Mouse (Mus musculus): ENCODE measurements around the gene Ttbk2.
A peak's percentile ranks its signal among the peaks of the same experiment; 100 is the strongest.

Ttbk2 gene

DNA sequence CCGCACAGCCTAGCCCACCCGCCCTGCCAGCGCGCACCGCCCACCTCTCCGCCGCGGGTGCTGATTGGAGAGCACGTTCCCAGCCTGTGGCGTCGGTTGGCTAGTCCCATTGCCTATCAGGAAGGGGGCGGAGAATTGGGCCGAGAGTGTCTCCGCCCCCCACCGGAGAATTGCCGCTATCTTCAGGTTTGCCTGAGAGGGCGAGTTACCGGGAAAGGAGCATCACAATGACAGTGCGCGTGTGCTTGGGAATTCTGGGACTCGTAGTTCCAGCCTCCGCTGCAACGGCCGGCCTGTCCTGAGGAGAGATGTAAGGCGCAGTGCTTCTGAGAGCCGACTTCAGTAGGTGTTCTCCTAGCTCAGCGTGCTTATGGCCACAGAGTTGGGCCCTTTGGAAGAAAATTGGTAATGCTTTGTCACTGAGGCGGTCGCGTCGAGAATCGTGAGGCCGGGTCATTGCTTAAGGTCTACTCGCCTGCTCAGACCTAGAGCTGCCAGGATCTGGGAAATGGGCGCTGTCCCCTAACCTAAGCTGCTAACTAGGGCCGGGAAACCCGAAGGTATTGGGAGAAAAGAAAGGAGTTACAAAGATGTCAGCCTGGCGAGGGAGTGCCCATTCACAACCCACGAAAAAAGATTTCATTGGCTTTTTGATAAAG, at the start of gene Ttbk2:
TSS of gene Ttbk2 (minus strand) at position 181 of the 659 bp plus-strand sequence.
- DNase-seq (ENCODE audit: low spot score) = peak; percentile 96

DNA sequence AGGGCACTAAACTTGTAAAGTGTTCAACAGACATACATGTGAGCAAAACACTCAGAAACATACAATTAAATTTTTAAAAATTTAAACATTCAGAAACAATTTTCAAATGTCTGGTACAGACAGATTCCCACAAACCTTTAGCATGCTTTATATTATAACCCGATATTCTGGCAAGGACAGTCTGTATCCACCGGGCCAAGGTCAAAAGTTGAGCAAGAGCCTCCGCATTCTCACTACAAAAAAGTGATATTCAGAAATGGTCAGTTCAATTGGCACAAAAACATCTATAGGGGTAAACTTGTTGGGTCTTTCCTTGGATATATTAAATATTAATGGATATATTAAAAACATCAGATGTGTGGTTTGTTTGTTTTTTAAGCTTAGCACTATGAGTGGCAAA, 46.0 kb upstream of the Ttbk2 start:
- no peak for DNase-seq (ENCODE audit: low spot score)

DNA sequence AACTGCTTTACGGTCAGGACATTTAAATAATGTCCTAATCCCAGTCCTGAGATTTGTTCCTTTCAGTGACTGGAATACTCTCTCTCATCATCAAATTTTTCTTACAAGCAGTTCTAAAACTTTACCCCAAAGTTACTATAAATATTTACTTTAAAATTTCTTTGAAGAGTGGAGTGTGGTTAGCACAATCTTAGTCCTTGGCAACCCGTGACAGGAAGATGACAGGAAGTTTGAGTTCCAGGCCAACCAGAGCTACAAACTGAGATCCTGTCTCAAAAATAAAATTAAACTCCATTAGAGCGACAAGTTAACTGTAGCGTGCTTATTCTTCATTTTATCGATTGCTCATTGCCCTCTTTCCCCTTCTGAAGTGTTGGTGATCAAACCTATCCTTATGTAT, 37.2 kb upstream of the Ttbk2 start:
- no peak for DNase-seq (ENCODE audit: low spot score)

DNA sequence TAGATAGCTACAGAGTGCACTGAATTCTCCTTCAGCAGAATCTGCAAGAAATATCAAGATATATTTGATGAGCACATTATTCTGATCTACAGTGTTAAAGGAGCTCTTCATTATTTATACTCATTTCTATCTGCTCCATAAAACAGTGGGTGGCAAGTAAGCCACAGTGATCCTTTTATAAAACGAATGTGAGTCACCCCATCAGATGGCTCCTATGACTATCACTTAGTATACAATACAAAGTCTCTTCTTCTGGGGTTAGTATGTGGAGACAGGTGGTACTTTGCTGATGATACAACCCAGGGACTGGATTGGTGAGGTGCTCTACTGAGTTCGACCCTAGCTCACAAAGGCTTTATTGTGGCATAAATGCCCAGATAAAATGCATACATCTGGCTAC, 22.8 kb upstream of the Ttbk2 start:
- DNase-seq (ENCODE audit: low spot score) = no peak

DNA sequence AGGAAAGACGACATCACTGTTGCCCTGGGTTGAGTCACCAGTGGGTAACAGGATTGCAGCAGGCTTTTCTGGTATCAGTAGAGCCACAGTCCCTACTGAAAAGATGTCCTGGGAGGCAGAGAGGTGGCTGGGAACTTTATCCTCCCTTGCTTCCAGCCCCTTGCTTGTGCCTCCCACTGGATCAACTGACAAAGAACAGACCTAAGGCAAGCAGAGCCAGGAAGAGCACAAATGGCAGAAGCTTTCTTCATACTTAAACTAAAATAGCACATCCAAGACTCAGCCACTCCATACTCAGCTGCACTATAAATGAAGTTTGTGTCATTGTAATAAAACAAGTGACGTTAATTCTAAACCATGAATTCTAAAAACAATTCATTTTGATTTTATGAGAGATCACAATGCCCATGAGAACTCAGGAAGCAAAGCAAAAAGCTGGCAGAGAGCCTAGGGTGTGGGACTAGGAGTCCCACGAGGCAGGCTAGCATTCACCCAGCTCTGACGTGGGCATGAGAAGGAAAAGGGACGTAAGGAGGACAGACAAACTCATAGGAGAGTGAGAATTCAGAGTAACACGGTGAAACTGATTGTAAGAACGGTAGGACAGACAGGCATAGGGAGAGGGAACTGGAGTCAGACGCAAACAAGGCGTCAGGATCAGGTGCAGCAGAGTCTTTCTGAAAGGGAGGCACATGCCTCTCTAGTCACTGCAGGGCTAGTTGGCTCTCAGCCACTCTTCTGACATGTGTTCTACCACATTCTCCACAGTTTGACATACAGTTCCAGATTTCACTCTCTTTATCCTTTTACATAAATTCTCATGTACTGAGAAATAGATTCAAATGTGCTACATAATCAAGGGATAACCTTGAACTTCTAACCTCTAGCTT, 21.3 kb upstream of the Ttbk2 start:
- peak; percentile 9 for DNase-seq (ENCODE audit: low spot score)

DNA sequence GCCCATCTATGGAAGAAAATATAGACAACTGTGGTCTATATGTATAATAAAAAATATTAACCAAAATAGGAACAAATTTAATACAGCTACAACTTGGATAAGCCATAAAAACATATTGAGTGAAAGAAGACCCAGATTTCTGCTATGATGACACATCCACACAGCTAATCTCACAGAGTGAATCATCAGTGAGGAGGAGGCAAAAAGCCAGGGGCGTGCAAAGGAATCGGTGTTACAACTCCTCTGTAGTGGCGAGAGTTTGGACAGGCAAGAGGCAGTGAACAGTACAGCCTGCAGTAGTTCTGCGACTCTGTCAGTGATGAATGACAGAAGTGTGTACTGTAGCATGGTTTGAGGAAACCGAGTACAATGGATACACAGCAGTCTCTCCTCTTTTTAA, 16.9 kb upstream of the Ttbk2 start:
- peak; percentile 13 for DNase-seq (ENCODE audit: low spot score)

DNA sequence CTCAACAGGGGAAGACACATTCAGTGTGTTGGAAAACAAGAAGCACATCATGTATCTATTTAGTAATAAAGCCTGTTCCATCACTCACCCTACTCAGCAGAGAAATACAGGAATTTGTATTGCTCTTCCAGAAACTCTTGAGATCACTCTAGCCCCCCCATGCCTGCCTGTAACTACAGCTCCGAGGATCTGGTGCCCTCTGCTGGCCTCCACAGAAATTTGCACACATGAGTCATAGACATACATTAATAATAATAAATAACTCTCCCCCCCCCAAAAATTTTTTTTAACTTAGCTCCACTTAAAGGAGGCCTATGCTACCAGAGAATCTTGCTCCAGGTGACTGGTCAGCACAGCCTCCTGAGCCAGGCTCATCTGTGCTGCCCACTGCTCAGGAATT, 16.2 kb upstream of the Ttbk2 start:
- peak; percentile 25 for DNase-seq (ENCODE audit: low spot score)

DNA sequence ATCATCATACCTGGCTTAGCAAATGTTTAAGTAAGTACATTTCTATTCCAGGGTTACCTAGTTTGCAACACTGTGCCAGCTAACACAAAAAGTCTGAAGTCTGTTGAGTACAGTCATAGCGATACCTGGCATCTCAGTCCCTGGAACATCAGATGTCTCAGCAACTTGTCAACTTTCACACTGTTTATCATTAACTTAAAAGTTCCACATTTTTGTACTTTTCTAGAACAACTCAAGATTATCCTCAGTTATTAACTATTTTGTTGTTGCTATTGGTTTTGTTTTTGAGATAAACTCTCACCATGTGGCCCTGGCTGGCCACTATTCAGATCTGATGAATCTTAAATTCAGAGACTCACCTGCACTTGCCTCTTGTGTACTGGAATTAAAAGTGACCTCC, 13.0 kb upstream of the Ttbk2 start:
- DNase-seq (ENCODE audit: low spot score) = no peak

DNA sequence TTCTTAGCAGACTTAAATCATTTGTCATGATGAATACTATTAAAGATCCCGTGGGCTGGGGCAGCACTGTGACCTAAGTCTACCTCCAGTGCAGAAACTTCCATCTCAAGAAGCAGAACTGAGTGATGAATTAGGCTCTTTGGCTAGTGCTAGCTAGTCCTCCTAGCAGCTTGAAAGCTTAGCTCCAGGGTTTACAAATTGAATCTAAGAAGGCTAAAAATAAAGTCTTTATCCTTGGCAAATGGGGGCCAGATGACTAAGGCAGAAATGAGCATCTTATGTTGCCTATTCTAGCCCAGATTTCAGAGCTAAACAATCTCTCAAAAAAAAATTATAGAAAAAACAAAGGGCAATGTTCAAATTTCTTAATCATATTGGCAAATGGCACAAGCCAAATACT, 10.3 kb upstream of the Ttbk2 start:
- no peak for DNase-seq (ENCODE audit: low spot score)

DNA sequence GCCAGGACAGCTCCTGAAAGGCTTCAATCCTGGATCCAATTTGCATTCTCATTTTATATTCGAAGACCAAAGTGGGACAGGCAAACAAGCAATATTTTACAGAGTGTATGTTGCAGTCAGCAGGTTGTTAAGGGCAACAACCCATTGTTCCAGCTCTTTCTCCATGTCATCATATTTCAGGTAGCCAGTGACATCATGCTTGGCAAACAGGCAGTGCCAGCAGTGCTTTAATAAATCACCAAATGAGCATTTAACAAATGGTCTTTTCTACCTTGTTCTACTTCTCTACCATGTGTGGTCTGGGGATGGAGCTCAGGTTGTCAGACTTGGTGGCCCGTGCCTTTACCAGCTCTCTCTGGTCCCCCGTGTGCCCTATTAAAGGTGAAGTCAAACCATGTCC, 7.7 kb upstream of the Ttbk2 start:
- DNase-seq (ENCODE audit: low spot score) = no peak

DNA sequence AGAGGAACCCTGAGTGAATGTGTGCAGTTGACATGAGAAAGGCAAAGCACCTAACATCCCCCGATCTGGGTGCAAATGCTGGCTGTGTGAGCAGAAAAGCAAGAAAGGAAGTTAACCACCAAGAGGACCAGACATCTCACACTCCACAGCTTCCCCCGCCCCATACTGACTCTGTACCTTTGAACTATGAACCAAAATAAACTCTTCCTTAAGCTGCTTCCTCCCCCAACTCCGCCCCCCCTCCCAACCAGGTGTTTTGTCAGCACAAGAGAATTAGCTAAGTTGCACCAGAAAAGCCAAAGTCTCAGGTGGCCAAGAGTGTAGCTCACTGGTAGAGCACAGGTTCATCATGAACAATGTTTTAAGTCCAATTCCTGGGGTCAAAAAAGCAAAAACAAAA, 2.7 kb upstream of the Ttbk2 start:
- no peak for DNase-seq (ENCODE audit: low spot score)

DNA sequence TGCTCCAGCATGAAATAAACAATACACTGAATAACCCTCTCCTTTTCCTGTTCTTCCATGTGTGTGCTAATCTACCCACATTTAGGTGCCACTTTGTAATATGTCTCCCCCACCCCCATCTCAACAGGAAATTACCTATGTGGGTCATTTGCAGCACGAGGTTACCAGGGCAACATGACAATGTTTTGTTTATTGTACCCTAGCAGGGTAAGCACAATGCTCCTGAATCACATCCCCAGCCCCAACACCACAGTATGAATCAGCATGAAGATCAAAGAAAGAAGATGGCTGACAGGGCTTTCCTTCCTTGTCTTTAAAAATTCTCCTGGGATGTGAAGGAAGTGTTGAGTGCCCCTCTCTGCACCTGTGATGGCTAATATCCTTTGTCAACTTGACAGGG, 2.2 kb upstream of the Ttbk2 start:
- DNase-seq (ENCODE audit: low spot score) = no peak

DNA sequence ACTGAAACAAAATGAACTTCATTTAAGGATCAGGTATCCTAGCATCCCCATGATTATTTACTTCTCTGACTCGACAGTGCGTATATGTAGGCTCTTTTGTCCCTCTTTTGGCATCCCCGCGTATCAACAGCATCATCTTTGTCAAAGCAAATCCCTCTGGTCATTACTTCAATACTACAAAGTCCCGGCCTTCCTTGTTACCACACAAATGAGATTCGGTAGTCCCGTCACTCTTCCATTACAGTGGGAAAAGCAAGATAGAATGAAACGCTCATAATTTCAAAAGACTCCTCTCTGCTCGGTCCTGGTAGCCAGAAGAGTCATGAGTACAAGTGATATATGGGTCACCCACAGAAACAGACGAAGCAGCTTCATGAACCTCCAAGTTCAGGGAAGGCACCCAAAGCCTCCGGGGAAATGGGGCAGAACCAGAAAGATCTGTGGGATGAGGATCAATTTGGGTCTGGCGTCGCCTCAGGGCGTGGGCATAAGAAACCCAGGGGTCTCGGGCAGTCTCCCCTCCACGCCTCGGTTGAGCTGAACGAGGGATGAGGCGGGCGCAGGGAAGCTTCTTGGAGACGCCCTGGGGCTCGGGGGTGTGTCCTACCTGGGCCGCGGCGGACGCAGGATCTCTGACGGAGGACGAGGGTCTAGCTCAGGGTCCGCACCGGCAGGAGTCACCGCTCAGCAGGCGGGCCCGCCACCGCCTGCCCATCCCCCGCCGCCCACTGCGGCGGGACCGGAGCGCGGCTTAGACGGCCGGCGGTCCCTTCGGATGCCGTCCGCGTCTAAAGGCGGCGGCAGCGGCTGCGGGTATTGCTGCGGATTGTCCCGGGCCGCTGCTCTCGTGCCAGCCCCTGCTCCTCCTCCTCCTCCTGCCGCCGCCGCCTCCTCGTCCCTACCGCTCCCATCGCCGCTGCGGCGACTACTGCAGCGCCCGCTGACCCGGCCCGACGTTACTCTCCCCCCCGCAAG, 668 bp downstream of the Ttbk2 start, which contains the start of gene Cdan1:
TSS of gene Cdan1 (minus strand) at position 680 of the 975 bp plus-strand sequence.
- DNase-seq (ENCODE audit: low spot score) = peak; percentile 38

DNA sequence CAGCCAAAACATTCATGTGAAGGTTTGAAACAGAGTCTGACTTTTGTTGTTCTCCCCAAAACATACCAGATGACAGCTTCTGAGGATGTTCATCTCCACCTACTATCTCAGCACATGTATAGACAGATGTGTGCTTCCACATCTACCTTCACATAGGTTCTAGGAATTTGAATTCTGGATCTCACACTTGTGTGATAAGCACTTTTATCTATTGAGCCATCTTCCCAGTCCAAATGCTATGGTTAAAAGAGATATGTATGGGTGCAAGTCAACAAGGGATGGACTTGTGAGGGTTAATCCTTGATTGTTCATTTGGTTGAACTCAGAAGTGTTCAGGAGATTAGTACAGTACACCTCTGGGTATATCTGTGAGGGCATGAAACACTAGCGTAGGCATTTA, 5.1 kb downstream of the Ttbk2 start:
- DNase-seq (ENCODE audit: low spot score) = no peak

DNA sequence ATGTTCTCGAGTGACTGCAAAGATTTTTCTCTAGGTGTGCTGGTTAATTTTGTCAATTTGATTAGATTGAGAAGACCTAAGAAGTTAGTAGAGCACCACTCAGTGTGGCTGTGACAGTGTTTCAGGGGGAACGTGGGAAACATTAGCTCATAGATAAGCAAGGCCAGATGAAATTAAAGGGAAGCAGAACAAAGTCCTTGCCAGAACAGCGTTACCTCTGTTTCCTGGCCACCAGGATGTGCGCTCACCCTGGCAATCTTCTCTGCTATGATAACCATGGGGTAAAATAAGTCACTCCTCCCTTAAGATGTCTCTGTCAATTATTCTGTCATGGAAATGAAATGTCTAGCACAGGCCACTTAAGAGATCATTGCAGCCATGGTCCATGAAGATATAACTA, 6.4 kb downstream of the Ttbk2 start:
- no peak for DNase-seq (ENCODE audit: low spot score)

DNA sequence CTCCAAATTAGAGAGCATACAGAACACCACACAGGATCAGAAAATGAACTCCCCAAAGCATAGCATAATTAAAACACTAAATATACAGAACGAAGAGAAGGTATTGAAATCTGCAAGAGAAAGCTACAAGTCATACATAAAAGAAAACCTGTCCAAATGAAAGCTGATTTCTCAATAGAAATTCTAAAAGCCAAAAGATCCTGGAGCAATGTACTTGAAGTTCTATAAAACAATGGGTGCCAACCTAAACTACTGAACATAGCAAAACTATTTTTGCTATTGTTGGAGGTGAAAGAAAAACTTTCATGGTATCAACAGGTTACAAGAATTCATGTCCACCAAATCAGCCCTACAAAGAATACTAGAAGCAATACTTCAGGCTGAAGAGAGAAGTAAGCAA, 9.2 kb downstream of the Ttbk2 start:
- DNase-seq (ENCODE audit: low spot score) = no peak

DNA sequence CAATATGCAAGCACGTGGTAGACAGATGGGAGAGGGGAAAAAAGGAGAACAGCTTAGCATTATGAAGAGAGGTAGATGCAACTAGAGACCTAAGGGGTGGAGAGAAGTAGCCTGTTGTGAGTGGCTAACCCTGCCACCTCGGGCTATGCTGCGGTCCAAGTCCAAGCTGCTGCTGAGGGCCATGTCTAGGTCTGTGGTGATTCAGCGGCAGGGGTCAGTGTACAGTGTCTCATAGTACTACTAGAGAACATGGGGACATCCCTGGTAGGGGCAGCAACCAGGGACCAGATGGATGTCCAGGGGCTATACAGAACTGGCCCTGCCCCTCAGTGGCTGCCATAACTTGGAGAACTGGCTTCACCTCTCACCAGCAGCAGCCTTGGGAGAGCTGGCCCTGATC, 15.2 kb downstream of the Ttbk2 start:
- DNase-seq (ENCODE audit: low spot score) = no peak

DNA sequence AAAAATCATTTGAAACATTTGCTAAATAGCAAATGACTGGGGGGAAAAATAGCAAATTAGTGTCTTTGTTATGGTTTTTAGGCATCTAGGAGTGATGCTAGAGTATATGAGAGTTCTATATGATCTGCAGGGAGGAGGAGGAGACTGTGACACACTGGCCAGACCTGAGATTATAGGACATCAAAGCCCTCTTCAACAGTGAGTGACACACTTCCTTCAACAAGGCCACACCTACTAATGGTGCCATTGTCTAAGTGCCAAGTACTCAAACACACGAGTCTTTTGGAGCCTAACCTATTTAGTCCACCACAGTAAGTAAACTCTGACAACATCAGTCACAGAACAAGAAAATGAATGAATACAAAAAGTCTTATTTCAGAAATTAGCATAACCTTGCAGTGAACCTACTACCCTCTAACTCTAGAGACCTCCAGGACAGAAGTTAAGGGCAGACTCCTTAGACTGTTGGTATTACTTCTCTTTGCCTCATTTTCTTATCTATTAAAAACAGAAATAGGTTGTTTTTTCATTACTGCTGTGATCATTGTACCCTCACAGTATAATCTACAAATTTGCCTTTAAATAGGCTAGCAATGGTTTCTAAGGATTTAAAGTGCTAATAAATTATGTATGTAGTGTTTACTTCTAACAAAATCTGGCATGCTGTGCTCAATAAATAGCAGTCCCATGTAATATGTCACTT, 23.3 kb downstream of the Ttbk2 start:
- no peak for DNase-seq (ENCODE audit: low spot score)

DNA sequence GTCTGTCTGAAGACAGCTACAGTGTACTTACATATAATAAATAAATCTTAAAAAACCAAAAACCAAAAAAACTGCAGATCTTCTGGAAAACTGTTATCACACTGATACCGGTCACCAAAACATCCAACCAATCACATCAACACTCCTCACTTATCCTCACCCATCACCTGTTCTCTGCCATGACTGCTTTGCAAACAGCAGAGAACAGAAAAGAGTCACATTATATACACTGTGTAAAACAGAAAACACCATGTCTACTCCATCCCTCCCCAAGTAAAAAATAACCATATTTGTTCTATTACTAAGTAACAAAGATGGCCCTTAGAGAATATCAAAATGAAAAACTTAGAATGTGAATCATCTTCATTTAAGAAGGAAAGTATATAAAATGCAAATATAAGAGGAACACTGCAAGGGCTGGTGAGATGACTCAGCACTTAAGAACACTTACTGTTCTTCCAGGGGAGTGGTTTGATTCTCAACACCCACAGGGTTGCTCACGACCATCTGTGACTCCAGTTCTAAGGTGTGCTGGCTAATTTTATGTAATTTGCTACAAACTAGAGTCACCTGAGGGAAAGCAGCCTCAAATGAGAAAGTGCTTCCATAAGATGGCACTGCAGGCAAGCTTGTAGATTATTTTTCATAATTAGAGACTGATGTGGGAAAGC, 80.0 kb downstream of the Ttbk2 start:
- no peak for DNase-seq (ENCODE audit: low spot score)

DNA sequence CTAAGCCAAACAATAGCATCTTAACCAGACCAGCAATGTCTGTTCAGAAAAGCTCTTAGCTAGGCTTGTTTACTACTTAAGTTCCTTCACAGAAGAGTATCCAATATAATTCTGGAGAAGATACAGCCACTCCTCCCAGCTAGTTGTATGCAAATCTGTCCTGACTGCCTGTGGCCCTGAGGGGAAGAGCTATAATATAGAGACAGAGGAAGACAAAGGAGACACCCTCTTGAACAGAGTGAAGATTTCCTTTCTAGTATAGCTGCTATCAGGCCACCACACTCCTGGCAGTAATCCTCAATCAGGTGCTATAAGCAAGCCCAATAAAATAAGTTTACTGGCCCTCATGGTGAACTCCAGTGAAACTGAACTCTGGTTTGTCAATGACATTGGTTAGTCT, 88.5 kb downstream of the Ttbk2 start:
- DNase-seq (ENCODE audit: low spot score) = no peak

DNA sequence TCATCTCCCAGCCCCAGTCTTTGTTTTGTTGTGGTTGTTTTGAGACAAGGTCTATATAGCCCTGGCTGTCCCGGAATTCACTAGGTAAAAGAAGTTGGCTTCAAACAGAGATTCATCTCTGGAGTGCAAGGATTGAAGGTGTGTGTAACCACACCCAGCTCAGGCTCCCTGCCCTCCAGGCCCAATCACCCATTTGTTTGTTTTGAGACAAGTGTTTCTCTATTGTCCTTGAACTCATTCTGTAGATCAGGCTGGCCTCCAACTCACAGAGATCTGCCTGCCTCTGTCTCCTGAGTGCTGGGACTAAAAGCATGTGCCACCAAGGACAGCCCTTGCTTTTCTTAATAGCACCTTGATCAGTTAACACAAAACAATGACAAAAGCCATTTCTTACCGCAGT, 102.4 kb downstream of the Ttbk2 start:
- DNase-seq (ENCODE audit: low spot score) = no peak
